Mouse (Mus musculus) forebrain, embryonic 13.5 days (tissue): ENCODE data around the gene Nhlrc4. TPM values are rescaled to one million over a fixed set of nuclear protein-coding genes. Genes with fewer than 3 reads are reported as not detected.

Experiments
- polyA plus RNA-seq: library from polyadenylated mRNA; unstranded; fragments of >200 nt; fragmentation: Nextera tagmentation; extraction: Ambion mirVana; gene quantifications from 2 replicates; pipeline ENCODE4 v1.2.1, GENCODE M21; 2015

Gene Nhlrc4
- polyA plus RNA-seq, 1 experiment from 2014 or later, result not detected

Other genes with a start within 250 kb of the Nhlrc4 start
- gene Gng13, start 227.8 kb downstream of the Nhlrc4 start, polyA plus RNA-seq, result 0.61 TPM in 1 of 2 replicates, not detected in the other
- 24.6 and 30.1 TPM in 2 replicates for gene Chtf18, start 217.5 kb downstream of the Nhlrc4 start, polyA plus RNA-seq
- gene Rpusd1, start 217.3 kb downstream of the Nhlrc4 start, polyA plus RNA-seq, result 22.3 and 24.7 TPM in 2 replicates
- gene Mslnl, start 208.9 kb downstream of the Nhlrc4 start, polyA plus RNA-seq, result not detected in 2 replicates
- gene Msln, start 190.6 kb downstream of the Nhlrc4 start, polyA plus RNA-seq, result 0.18 TPM in 1 of 2 replicates, not detected in the other
- 26.4 and 27.3 TPM in 2 replicates for gene Narfl, start 171.2 kb downstream of the Nhlrc4 start, polyA plus RNA-seq
- 108 and 127 TPM in 2 replicates for gene Haghl, start 159.3 kb downstream of the Nhlrc4 start, polyA plus RNA-seq
- 0.21 and 0.23 TPM in 2 replicates for gene Ccdc78, start 158.4 kb downstream of the Nhlrc4 start, polyA plus RNA-seq
- 75.5 and 84.8 TPM in 2 replicates for gene Fam173a, start 152.1 kb downstream of the Nhlrc4 start, polyA plus RNA-seq
- 1.8 TPM in 1 of 2 replicates, not detected in the other for gene AC134908.4, start 149.3 kb downstream of the Nhlrc4 start, polyA plus RNA-seq
- gene Metrn, start 147.8 kb downstream of the Nhlrc4 start, polyA plus RNA-seq, result 43.7 and 53.7 TPM in 2 replicates
- 22.7 and 25.2 TPM in 2 replicates for gene Fbxl16, start 135.9 kb downstream of the Nhlrc4 start, polyA plus RNA-seq
- 27.7 and 30.0 TPM in 2 replicates for gene Wdr24, start 121.3 kb downstream of the Nhlrc4 start, polyA plus RNA-seq
- gene Jmjd8, start 116.1 kb downstream of the Nhlrc4 start, polyA plus RNA-seq, result 64.6 and 69.8 TPM in 2 replicates
- gene Stub1, start 111.6 kb downstream of the Nhlrc4 start, polyA plus RNA-seq, result 303 and 330 TPM in 2 replicates
- gene Rhbdl1, start 107.7 kb downstream of the Nhlrc4 start, polyA plus RNA-seq, result 9.7 and 11.2 TPM in 2 replicates
- gene Gm20683, start 103.2 kb downstream of the Nhlrc4 start, polyA plus RNA-seq, result 5.9 and 7.1 TPM in 2 replicates
- gene Rhot2, start 100.1 kb downstream of the Nhlrc4 start, polyA plus RNA-seq, result 16.2 and 17.6 TPM in 2 replicates
- gene Wdr90, start 83.5 kb downstream of the Nhlrc4 start, polyA plus RNA-seq, result 24.9 and 28.5 TPM in 2 replicates
- 12.9 and 13.6 TPM in 2 replicates for gene Mcrip2, start 76.2 kb downstream of the Nhlrc4 start, polyA plus RNA-seq
- 62.5 and 67.1 TPM in 2 replicates for gene Mettl26, start 69.9 kb downstream of the Nhlrc4 start, polyA plus RNA-seq
- 0.76 and 0.77 TPM in 2 replicates for gene Wfikkn1, start 64.1 kb downstream of the Nhlrc4 start, polyA plus RNA-seq
- gene Rab40c, start 25.2 kb downstream of the Nhlrc4 start, polyA plus RNA-seq, result 39.5 and 45.9 TPM in 2 replicates
- 45.0 and 54.5 TPM in 2 replicates for gene Pigq, start within 50 bp of the Nhlrc4 start, polyA plus RNA-seq
- not detected in 2 replicates for gene A930017K11Rik, start 7.6 kb upstream of the Nhlrc4 start, polyA plus RNA-seq
- gene Capn15, start 40.8 kb upstream of the Nhlrc4 start, polyA plus RNA-seq, result 16.6 and 17.1 TPM in 2 replicates
- 22.7 and 24.4 TPM in 2 replicates for gene Rab11fip3, start 124.6 kb upstream of the Nhlrc4 start, polyA plus RNA-seq
- gene Decr2, start 145.4 kb upstream of the Nhlrc4 start, polyA plus RNA-seq, result 25.8 and 25.9 TPM in 2 replicates
- 53.0 and 55.8 TPM in 2 replicates for gene Nme4, start 150.6 kb upstream of the Nhlrc4 start, polyA plus RNA-seq
- gene Tmem8, start 168.3 kb upstream of the Nhlrc4 start, polyA plus RNA-seq, result 1.5 and 1.9 TPM in 2 replicates
- gene Mrpl28, start 178.5 kb upstream of the Nhlrc4 start, polyA plus RNA-seq, result 230 and 241 TPM in 2 replicates
- gene Axin1, start 193.7 kb upstream of the Nhlrc4 start, polyA plus RNA-seq, result 9.3 and 12.1 TPM in 2 replicates